Mouse (Mus musculus): Measurements from ENCODE around the gene Gm17175.
"Not testable (repeated sequence)": the region's sequence is repeated elsewhere in the genome, so short reads cannot be mapped to it uniquely, and the experiment has no call there.

The Gm17175 gene

GRCm38 (mm10) chr14:51573963-51574362 is at the start of gene Gm17175:
TSS of gene Gm17175 (minus strand) at chr14:51574063.
- not testable (repeated sequence) for DNase-seq

- no peak for DNase-seq
Measured at GRCm38 (mm10) chr14:51611210-51611609, 37.3 kb upstream of the Gm17175 start, which contains the start of gene Gm17078. TSS of gene Gm17078 (minus strand) at chr14:51611310.

- not testable (repeated sequence) for DNase-seq
Measured at GRCm38 (mm10) chr14:51592039-51592438, 18.2 kb upstream of the Gm17175 start, which contains the start of gene Gm17174. TSS of gene Gm17174 (minus strand) at chr14:51592139.

GRCm38 (mm10) chr14:51552490-51552889 is 21.4 kb downstream of the Gm17175 start, which contains the start of gene Gm5622:
TSS of gene Gm5622 (plus strand) at chr14:51552790.
- no peak for DNase-seq
